Mouse (Mus musculus): Measurements from ENCODE around the gene Gm4491. TPM values are rescaled to one million over a fixed set of nuclear protein-coding genes. Genes with fewer than 3 reads are reported as not detected.

Gm4491 gene
- polyA plus RNA-seq, 1 experiment from 2014 or later: not detected

Other genes with a start within 250 kb of the Gm4491 start
- gene Zmym2, start 229.2 kb downstream of the Gm4491 start, polyA plus RNA-seq (2015; fragmentation: Nextera tagmentation; extraction: Ambion mirVana): 44.9 and 54.4 TPM in 2 replicates
- 0.50 and 1.6 TPM in 2 replicates for gene Gja3, start 57.8 kb downstream of the Gm4491 start, polyA plus RNA-seq (2015; fragmentation: Nextera tagmentation; extraction: Ambion mirVana)
- gene Gjb2, start 11.2 kb downstream of the Gm4491 start, polyA plus RNA-seq (2015; fragmentation: Nextera tagmentation; extraction: Ambion mirVana): 17.4 and 23.2 TPM in 2 replicates
- 25.8 and 26.0 TPM in 2 replicates for gene Gjb6, start 17.7 kb upstream of the Gm4491 start, polyA plus RNA-seq (2015; fragmentation: Nextera tagmentation; extraction: Ambion mirVana)

Data from hindbrain, embryonic 16.5 days (tissue).